Mouse (Mus musculus): ENCODE data around the gene 1700018F24Rik. TPM values are rescaled to one million over a fixed set of nuclear protein-coding genes. Genes with fewer than 3 reads are reported as not detected.

The 1700018F24Rik gene
- polyA plus RNA-seq, 1 experiment from 2014 or later: not detected

GRCm38 (mm10) chr5:145088186-145088585 is 45.4 kb downstream of the 1700018F24Rik start:
- peaks cover 9% of the 10 kb centered on the region for H3K4me1 ChIP-seq (replicated peaks; ENCODE audit: control insufficient read depth, insufficient read depth, low read length)
- DNase-seq (ENCODE audit: low spot score): no peak
- H3K36me3 ChIP-seq (ENCODE audit: control insufficient read depth, insufficient read depth, low read length): peaks cover 4% of the 10 kb centered on the region; the same call in 1 of the 2 replicates
- H3K9me3 ChIP-seq (ENCODE audit: control insufficient read depth, low read length): no peaks in the 10 kb centered on the region
- ATAC-seq (replicated peaks; ENCODE audit: low FRiP score): no peak
- no peak overlapping the region for H3K4me3 ChIP-seq (ENCODE audit: low read depth, low read length)
- WGBS: 96% methylated on average over 2 of the region's 2 CpGs
- H3K27me3 ChIP-seq (ENCODE audit: control insufficient read depth, insufficient read depth, low read length): no peaks in the 10 kb centered on the region
- no peak overlapping the region for H3K9ac ChIP-seq (ENCODE audit: low read length)
- no peak overlapping the region for H3K27ac ChIP-seq (ENCODE audit: low read depth, low read length)
- no peak overlapping the region for H3K4me2 ChIP-seq (ENCODE audit: low read depth, low read length, severe bottlenecking)

- Histone ChIP-seq H3K4me1 (replicated peaks; ENCODE audit: control insufficient read depth, insufficient read depth, low read length) (peaks cover 2% of the 10 kb centered on the region; the same call in 1 of the 2 replicates), H3K27me3 (ENCODE audit: control insufficient read depth, insufficient read depth, low read length) (no peaks in the 10 kb centered on the region), H3K27ac (ENCODE audit: low read depth, low read length) (no peak overlapping the region), H3K4me2 (ENCODE audit: low read depth, low read length, severe bottlenecking) (no peak overlapping the region), H3K36me3 (ENCODE audit: control insufficient read depth, insufficient read depth, low read length) (peaks cover 4% of the 10 kb centered on the region; the same call in 1 of the 2 replicates), H3K9me3 (ENCODE audit: control insufficient read depth, low read length) (no peaks in the 10 kb centered on the region), H3K4me3 (ENCODE audit: low read depth, low read length) (no peak overlapping the region), H3K9ac (ENCODE audit: low read length) (no peak overlapping the region)
- 97% methylated on average over 3 of the region's 3 CpGs for WGBS
- ATAC-seq (replicated peaks; ENCODE audit: low FRiP score) (no peak), DNase-seq (ENCODE audit: low spot score) (no peak)
These were observed 47.1 kb downstream of the 1700018F24Rik start for GRCm38 (mm10) chr5:145089878-145090277.

Other genes starting within 250 kb of the 1700018F24Rik start
- 18.3 and 21.4 TPM in 2 replicates for gene Smurf1, start 77.1 kb upstream of the 1700018F24Rik start, polyA plus RNA-seq (2014; fragmentation: Nextera tagmentation; extraction: Ambion mirVana)
- gene Gm4871, start 10.2 kb upstream of the 1700018F24Rik start, polyA plus RNA-seq (2014; fragmentation: Nextera tagmentation; extraction: Ambion mirVana): not detected in 2 replicates
- gene Arpc1a, start 40.8 kb downstream of the 1700018F24Rik start, polyA plus RNA-seq (2014; fragmentation: Nextera tagmentation; extraction: Ambion mirVana): 145 and 150 TPM in 2 replicates
- gene Kpna7, start 41.0 kb downstream of the 1700018F24Rik start, polyA plus RNA-seq (2014; fragmentation: Nextera tagmentation; extraction: Ambion mirVana): not detected in 2 replicates
- gene Arpc1b, start 71.2 kb downstream of the 1700018F24Rik start, polyA plus RNA-seq (2014; fragmentation: Nextera tagmentation; extraction: Ambion mirVana): 51.2 and 62.8 TPM in 2 replicates
- gene Pdap1, start 97.2 kb downstream of the 1700018F24Rik start, polyA plus RNA-seq (2014; fragmentation: Nextera tagmentation; extraction: Ambion mirVana): 135 and 136 TPM in 2 replicates
- gene Bud31, start 97.4 kb downstream of the 1700018F24Rik start, polyA plus RNA-seq (2014; fragmentation: Nextera tagmentation; extraction: Ambion mirVana): 252 and 253 TPM in 2 replicates
- gene Ptcd1, start 124.1 kb downstream of the 1700018F24Rik start, polyA plus RNA-seq (2014; fragmentation: Nextera tagmentation; extraction: Ambion mirVana): 18.6 and 19.6 TPM in 2 replicates
- 51.4 and 59.0 TPM in 2 replicates for gene Cpsf4, start 124.2 kb downstream of the 1700018F24Rik start, polyA plus RNA-seq (2014; fragmentation: Nextera tagmentation; extraction: Ambion mirVana)
- gene Atp5j2, start 149.1 kb downstream of the 1700018F24Rik start, polyA plus RNA-seq (2014; fragmentation: Nextera tagmentation; extraction: Ambion mirVana): 478 and 501 TPM in 2 replicates
- 6.5 and 8.1 TPM in 2 replicates for gene Zkscan14, start 158.9 kb downstream of the 1700018F24Rik start, polyA plus RNA-seq (2014; fragmentation: Nextera tagmentation; extraction: Ambion mirVana)
- 17.2 and 20.2 TPM in 2 replicates for gene Zkscan5, start 161.6 kb downstream of the 1700018F24Rik start, polyA plus RNA-seq (2014; fragmentation: Nextera tagmentation; extraction: Ambion mirVana)
- 37.2 and 39.2 TPM in 2 replicates for gene Zfp655, start 188.7 kb downstream of the 1700018F24Rik start, polyA plus RNA-seq (2014; fragmentation: Nextera tagmentation; extraction: Ambion mirVana)
- gene Zscan25, start 237.5 kb downstream of the 1700018F24Rik start, polyA plus RNA-seq (2014; fragmentation: Nextera tagmentation; extraction: Ambion mirVana): 0.41 and 0.77 TPM in 2 replicates

Data from forebrain, embryonic 11.5 days (tissue).